Mouse (Mus musculus) inflammation-experienced regulatory T-cells, adult 6 months (primary cell): ENCODE results near the gene Gfap. TPM values are rescaled to one million over a fixed set of nuclear protein-coding genes. Genes with fewer than 3 reads are reported as not detected.

ENCODE experiments used
- polyA plus RNA-seq, 3 experiments: library from polyadenylated mRNA; unstranded; fragments of 100-300 nt; shearing (Covaris generic); gene quantifications; one replicate each; pipeline ENCODE4 v1.2.1; 2017

Gfap gene
- polyA plus RNA-seq, 3 experiments from 2014 or later, result not detected

Other genes starting within 250 kb of the Gfap start
- under 1 TPM in 2 of 3 experiments, not detected in 1; 0.08 to 0.20 TPM for gene Meioc, start 237.2 kb downstream of the Gfap start, polyA plus RNA-seq
- 10 to 100 TPM; 29.0 to 41.4 (median 40.1) TPM for gene Ccdc43, start 203.1 kb downstream of the Gfap start, polyA plus RNA-seq
- gene Adam11, start 139.5 kb downstream of the Gfap start, polyA plus RNA-seq, result under 1 TPM in 1 of 3 experiments, not detected in 2; 0.20 TPM
- gene Gjc1, start 81.2 kb downstream of the Gfap start, polyA plus RNA-seq, result not detected
- not detected for gene Higd1b, start 65.1 kb downstream of the Gfap start, polyA plus RNA-seq
- gene Eftud2, start 19.9 kb downstream of the Gfap start, polyA plus RNA-seq, result 100 to 1,000 TPM; 111 to 148 (median 126) TPM
- not detected for gene Ccdc103, start 19.7 kb downstream of the Gfap start, polyA plus RNA-seq
- not detected for gene Fam187a, start 15.7 kb downstream of the Gfap start, polyA plus RNA-seq
- 1 to 10 TPM in 1 of 3 experiments, under 1 TPM in 2; 0.56 to 8.2 (median 0.61) TPM for gene Kif18b, start 24.2 kb upstream of the Gfap start, polyA plus RNA-seq
- gene C1ql1, start 45.8 kb upstream of the Gfap start, polyA plus RNA-seq, result not detected
- 100 to 1,000 TPM in 2 of 3 experiments, 10 to 100 TPM in 1; 63.6 to 113 (median 106) TPM for gene Nmt1, start 127.3 kb upstream of the Gfap start, polyA plus RNA-seq
- 10 to 100 TPM; 19.9 to 27.5 (median 25.4) TPM for gene Dcakd, start 127.4 kb upstream of the Gfap start, polyA plus RNA-seq
- not detected for gene Plcd3, start 200.7 kb upstream of the Gfap start, polyA plus RNA-seq
- 10 to 100 TPM; 21.5 to 28.5 (median 25.4) TPM for gene Acbd4, start 200.8 kb upstream of the Gfap start, polyA plus RNA-seq
- 1 to 10 TPM; 3.0 to 3.7 (median 3.5) TPM for gene Hexim1, start 215.3 kb upstream of the Gfap start, polyA plus RNA-seq
- gene Hexim2, start 231.5 kb upstream of the Gfap start, polyA plus RNA-seq, result 1 to 10 TPM in 2 of 3 experiments, under 1 TPM in 1; 0.44 to 2.1 (median 2.0) TPM